Mouse (Mus musculus) ES-Bruce4 (cell line): ENCODE results near the gene Tmbim6. TPM values are rescaled to one million over a fixed set of nuclear protein-coding genes. Genes with fewer than 3 reads are reported as not detected.
"Not testable (repeated sequence)": the region's sequence is repeated elsewhere in the genome, so short reads cannot be mapped to it uniquely, and the experiment has no call there.

Source experiments
- H3K27ac ChIP-seq: 2 replicates; pipeline ENCODE4 v1.5.1; 2012; ENCODE audit warnings: low read length, inconsistent platforms; ENCODE audit not compliant: insufficient read depth
- H3K27me3 ChIP-seq: 2 replicates; pipeline ENCODE4 v1.6.1; 2012; ENCODE audit warnings: mild to moderate bottlenecking, low read length, inconsistent platforms; ENCODE audit not compliant: control insufficient read depth, poor library complexity, insufficient read depth, severe bottlenecking
- H3K36me3 ChIP-seq: 2 replicates; pipeline ENCODE4 v1.6.1; 2012; ENCODE audit warnings: inconsistent platforms, mild to moderate bottlenecking, low read length, moderate library complexity; ENCODE audit not compliant: control insufficient read depth, poor library complexity, insufficient read depth, severe bottlenecking
- H3K4me1 ChIP-seq: one replicate; pipeline ENCODE4 v1.8.1; 2011; ENCODE audit warnings: low read length; ENCODE audit not compliant: control insufficient read depth, insufficient read depth
- H3K4me3 ChIP-seq: 2 replicates; pipeline ENCODE4 v1.5.1; 2011; ENCODE audit warnings: low read depth, mild to moderate bottlenecking, low read length
- H3K9ac ChIP-seq: 2 replicates; pipeline ENCODE4 v1.6.1; 2012; ENCODE audit warnings: low read depth, mild to moderate bottlenecking, inconsistent platforms; ENCODE audit not compliant: poor library complexity, severe bottlenecking
- H3K9me3 ChIP-seq: replicated peaks from 2 replicates; pipeline ENCODE4 v1.6.1; 2012; ENCODE audit warnings: mild to moderate bottlenecking, low read length, inconsistent platforms; ENCODE audit not compliant: control insufficient read depth, poor library complexity, insufficient read depth, severe bottlenecking
- CTCF ChIP-seq: IDR thresholded peaks from one replicate; pipeline ENCODE4 v1.8.1; 2011; ENCODE audit warnings: low read depth, low read length
- EP300 ChIP-seq: IDR thresholded peaks from 2 replicates; pipeline ENCODE4 v1.6.1; 2011; ENCODE audit warnings: low read depth, low read length; ENCODE audit not compliant: insufficient read depth
- POLR2A ChIP-seq: IDR thresholded peaks from one replicate; pipeline ENCODE4 v1.8.1; 2011; ENCODE audit warnings: low read length; ENCODE audit not compliant: insufficient read depth
- polyA plus RNA-seq: library from polyadenylated mRNA; stranded (reverse); fragments of >200 nt; gene quantifications from 2 replicates; pipeline ENCODE4 v1.2.4, GENCODE M21; 2011; ENCODE audit warnings: low read depth; ENCODE audit not compliant: missing spikeins, insufficient read depth, insufficient read length

Tmbim6 gene
- polyA plus RNA-seq, 1 experiment = 429 TPM

- H3K27ac ChIP-seq = no peak overlapping the region
- no peaks in the 10 kb centered on the region for H3K36me3 ChIP-seq
- no peaks in the 10 kb centered on the region for H3K27me3 ChIP-seq
- H3K4me1 ChIP-seq = no peaks in the 10 kb centered on the region
- no peaks in the 10 kb centered on the region for H3K9me3 ChIP-seq
- no peak for TF ChIP-seq POLR2A
- no peak for TF ChIP-seq EP300
- TF ChIP-seq CTCF = no peak
- H3K9ac ChIP-seq = no peak overlapping the region
- no peak overlapping the region for H3K4me3 ChIP-seq
Observed at GRCm38 (mm10) chr15:99442358-99442757, 49.7 kb downstream of the Tmbim6 start.

GRCm38 (mm10) chr15:99445567-99445966 lies 52.9 kb downstream of the Tmbim6 start:
- TF ChIP-seq EP300 (no peak), CTCF (no peak), POLR2A (no peak)
- Histone ChIP-seq H3K9me3 (no peaks in the 10 kb centered on the region), H3K27ac (no peak overlapping the region), H3K9ac (no peak overlapping the region), H3K27me3 (no peaks in the 10 kb centered on the region), H3K4me3 (no peak overlapping the region), H3K4me1 (no peaks in the 10 kb centered on the region), H3K36me3 (no peaks in the 10 kb centered on the region)

- not testable (repeated sequence) for H3K27me3 ChIP-seq, H3K27ac ChIP-seq, H3K4me1 ChIP-seq, H3K9me3 ChIP-seq, H3K36me3 ChIP-seq, H3K4me3 ChIP-seq, H3K9ac ChIP-seq
Observed at GRCm38 (mm10) chr15:99446136-99446535, 53.5 kb downstream of the Tmbim6 start.

- no peak for TF ChIP-seq CTCF
- no peak for TF ChIP-seq POLR2A
- TF ChIP-seq EP300 = no peak
- H3K4me3 ChIP-seq = no peak overlapping the region
- no peak overlapping the region for H3K9ac ChIP-seq
- no peaks in the 10 kb centered on the region for H3K4me1 ChIP-seq
- H3K27ac ChIP-seq = no peak overlapping the region
- H3K27me3 ChIP-seq = no peaks in the 10 kb centered on the region
- no peaks in the 10 kb centered on the region for H3K9me3 ChIP-seq
- no peaks in the 10 kb centered on the region for H3K36me3 ChIP-seq
Observed at GRCm38 (mm10) chr15:99449131-99449750, 56.6 kb downstream of the Tmbim6 start.

GRCm38 (mm10) chr15:99449751-99450280 lies 57.1 kb downstream of the Tmbim6 start:
- H3K9ac ChIP-seq = no peak overlapping the region

GRCm38 (mm10) chr15:99453153-99453900 lies 60.6 kb downstream of the Tmbim6 start:
- Histone ChIP-seq H3K9me3 (no peaks in the 10 kb centered on the region), H3K9ac (no peak overlapping the region), H3K27me3 (no peaks in the 10 kb centered on the region), H3K4me1 (no peaks in the 10 kb centered on the region), H3K4me3 (no peak overlapping the region), H3K27ac (no peak overlapping the region), H3K36me3 (no peaks in the 10 kb centered on the region)
- no peak for TF ChIP-seq POLR2A
- TF ChIP-seq CTCF = no peak
- no peak for TF ChIP-seq EP300

More at GRCm38 (mm10) chr15:99449751-99450280, 57.1 kb downstream of the Tmbim6 start:
- Histone ChIP-seq H3K27me3 (no peaks in the 10 kb centered on the region), H3K4me1 (no peaks in the 10 kb centered on the region), H3K9me3 (no peaks in the 10 kb centered on the region), H3K4me3 (no peak overlapping the region), H3K27ac (no peak overlapping the region), H3K36me3 (no peaks in the 10 kb centered on the region)
- TF ChIP-seq EP300 (no peak), CTCF (no peak), POLR2A (no peak)
